Mouse (Mus musculus) hindbrain, embryonic 13.5 days (tissue): ENCODE data around the gene Top2b. TPM values are rescaled to one million over a fixed set of nuclear protein-coding genes. Genes with fewer than 3 reads are reported as not detected.

Experiments
- ATAC-seq: fragments of 200-750 bp; cut with Nextera tagmentation; 2 replicates; pipeline ENCODE4 v1.8.0; 2017; ENCODE audit warnings: moderate TSS enrichment; ENCODE audit not compliant: low FRiP score
- H3K27ac ChIP-seq: fragments of 300-500 bp; sonication (generic); 2 replicates; pipeline ENCODE4 v1.5.1; 2015; ENCODE audit warnings: inconsistent platforms, mild to moderate bottlenecking, moderate library complexity
- H3K27me3 ChIP-seq: fragments of 300-500 bp; sonication (generic); 2 replicates; pipeline ENCODE4 v1.6.1; 2015; ENCODE audit warnings: mild to moderate bottlenecking, inconsistent platforms
- H3K36me3 ChIP-seq: fragments of 300-500 bp; sonication (generic); 2 replicates; pipeline ENCODE4 v1.6.1; 2015; ENCODE audit warnings: mild to moderate bottlenecking, inconsistent platforms
- H3K4me1 ChIP-seq: fragments of 300-500 bp; sonication (generic); replicated peaks from 2 replicates; pipeline ENCODE4 v1.6.1; 2015; ENCODE audit warnings: inconsistent platforms
- H3K4me2 ChIP-seq: fragments of 300-500 bp; sonication (generic); 2 replicates; pipeline ENCODE4 v1.6.1; 2015; ENCODE audit warnings: inconsistent platforms, mild to moderate bottlenecking, moderate library complexity
- H3K4me3 ChIP-seq: fragments of 300-500 bp; sonication (generic); 2 replicates; pipeline ENCODE4 v1.5.1; 2015; ENCODE audit warnings: mild to moderate bottlenecking, inconsistent platforms
- H3K9ac ChIP-seq: fragments of 300-500 bp; sonication (generic); 2 replicates; pipeline ENCODE4 v1.6.1; 2015; ENCODE audit warnings: mild to moderate bottlenecking, inconsistent platforms
- H3K9me3 ChIP-seq: fragments of 300-500 bp; sonication (generic); 2 replicates; pipeline ENCODE4 v1.6.1; 2016; ENCODE audit warnings: inconsistent platforms
- WGBS: fragments of 180-500 bp; shearing (Covaris S2); methylation state at CpG from one replicate; pipeline ENCODE4 v1.1.7; 2015; 5-methylcytosine and 5-hydroxymethylcytosine counted together
- polyA plus RNA-seq: library from polyadenylated mRNA; unstranded; fragments of >200 nt; fragmentation: Nextera tagmentation; extraction: Ambion mirVana; gene quantifications from 2 replicates; pipeline ENCODE4 v1.2.1, GENCODE M21; 2015

The Top2b gene
- polyA plus RNA-seq, 1 experiment from 2014 or later, result 99.5 TPM

DNA sequence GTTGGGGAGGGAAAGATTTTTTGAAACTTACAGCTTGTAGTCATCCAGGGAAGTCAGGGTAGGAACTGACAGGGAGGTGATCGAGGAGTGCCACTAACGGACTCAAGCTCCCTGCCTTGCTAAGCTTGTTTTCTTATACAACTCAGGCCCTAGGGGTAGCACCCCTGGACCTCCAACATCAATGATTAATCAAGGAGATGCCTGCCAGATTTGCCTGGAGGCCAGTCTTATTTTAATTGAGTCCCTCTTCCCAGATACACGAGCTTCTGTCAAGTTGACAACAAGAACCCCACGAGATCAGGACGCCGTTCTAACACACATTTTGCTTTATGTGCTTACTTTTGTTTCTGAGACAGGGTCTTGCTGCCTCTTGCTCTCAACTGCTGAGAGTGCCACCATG, 115.6 kb downstream of the Top2b start:
- H3K4me2 ChIP-seq, result no peak overlapping the region
- H3K27me3 ChIP-seq, result no peaks in the 10 kb centered on the region
- no peaks in the 10 kb centered on the region for H3K9me3 ChIP-seq
- H3K36me3 ChIP-seq, result no peaks in the 10 kb centered on the region
- ATAC-seq, result no peak
- no peak overlapping the region for H3K4me3 ChIP-seq
- H3K4me1 ChIP-seq, result peaks cover 8% of the 10 kb centered on the region
- WGBS, result 59% methylated on average over 6 of the region's 6 CpGs
- H3K27ac ChIP-seq, result no peak overlapping the region
- no peak overlapping the region for H3K9ac ChIP-seq

DNA sequence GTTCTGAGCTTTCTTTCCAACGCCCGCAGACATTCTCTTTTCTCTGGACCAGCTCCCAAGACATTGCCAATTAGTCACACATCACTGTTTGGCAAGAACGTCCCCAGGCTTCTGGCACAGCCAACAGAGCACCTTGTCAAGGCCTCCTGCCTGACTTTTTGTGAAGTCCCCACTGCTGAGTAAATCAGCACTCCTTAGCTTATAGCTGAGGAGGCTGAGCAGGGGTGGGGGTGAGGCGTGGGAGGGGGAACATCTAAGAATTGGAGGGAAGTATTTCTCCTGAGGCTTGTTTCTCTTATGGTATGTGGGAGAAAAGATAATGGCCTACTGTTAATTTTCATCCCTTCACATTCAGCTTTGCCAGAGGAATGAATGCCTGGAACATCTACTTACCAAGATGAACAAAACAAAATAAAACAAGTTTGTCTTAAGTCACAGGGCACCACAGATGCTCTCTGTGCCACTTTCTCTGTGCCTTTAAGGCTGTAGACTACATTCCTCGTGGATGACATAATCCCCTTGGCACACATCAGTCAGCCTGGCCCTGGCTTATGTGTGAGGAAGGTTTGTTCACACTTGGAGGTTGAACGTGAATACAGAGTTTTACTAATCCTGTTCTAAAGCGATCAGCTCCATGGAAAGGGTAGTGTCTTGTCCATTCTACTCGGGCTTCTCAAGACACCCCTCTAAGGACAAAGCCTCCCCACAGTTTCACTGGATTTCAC, 118.8 kb downstream of the Top2b start:
- no peaks in the 10 kb centered on the region for H3K9me3 ChIP-seq
- no peak overlapping the region for H3K27ac ChIP-seq
- no peak overlapping the region for H3K4me2 ChIP-seq
- peak; percentile 58; the same call in 1 of the 2 replicates for ATAC-seq
- H3K4me1 ChIP-seq, result peaks cover 8% of the 10 kb centered on the region
- WGBS, result 58% methylated on average over 8 of the region's 8 CpGs
- no peak overlapping the region for H3K9ac ChIP-seq
- H3K36me3 ChIP-seq, result no peaks in the 10 kb centered on the region
- H3K4me3 ChIP-seq, result no peak overlapping the region
- H3K27me3 ChIP-seq, result no peaks in the 10 kb centered on the region

Other genes with a start within 250 kb of the Top2b start
- gene Ngly1, start 115.9 kb upstream of the Top2b start, polyA plus RNA-seq, result 26.3 and 27.0 TPM in 2 replicates
- 1.1 and 1.8 TPM in 2 replicates for gene Oxsm, start 115.4 kb upstream of the Top2b start, polyA plus RNA-seq